Mouse (Mus musculus) kidney, adult 9 months (tissue): Measurements from ENCODE around the gene Gm9376.

Source experiments
- DNase-seq: peaks from one replicate; pipeline ENCODE4 v3.0.0; 2022

Gm9376 gene

DNA sequence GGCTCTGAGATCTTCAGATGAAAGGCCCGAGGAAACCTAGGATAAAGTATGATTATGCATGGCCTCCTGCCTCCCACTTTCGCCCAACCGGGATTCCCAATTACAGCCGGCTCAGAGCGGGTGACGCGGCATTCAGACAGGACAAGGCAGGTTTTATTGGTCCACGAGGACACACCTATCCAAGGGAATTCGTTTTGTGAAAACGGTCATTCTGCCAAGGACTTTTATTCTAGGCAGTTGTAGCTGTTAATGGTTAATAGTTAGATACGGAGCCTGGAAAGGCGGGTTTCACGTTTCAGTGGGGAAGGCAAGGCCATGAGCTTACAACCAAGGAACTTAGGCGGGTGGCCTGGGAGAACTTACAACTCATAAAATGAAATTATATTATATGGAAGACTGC is 16.2 kb downstream of the Gm9376 start:
- DNase-seq, result peak; percentile 73

DNA sequence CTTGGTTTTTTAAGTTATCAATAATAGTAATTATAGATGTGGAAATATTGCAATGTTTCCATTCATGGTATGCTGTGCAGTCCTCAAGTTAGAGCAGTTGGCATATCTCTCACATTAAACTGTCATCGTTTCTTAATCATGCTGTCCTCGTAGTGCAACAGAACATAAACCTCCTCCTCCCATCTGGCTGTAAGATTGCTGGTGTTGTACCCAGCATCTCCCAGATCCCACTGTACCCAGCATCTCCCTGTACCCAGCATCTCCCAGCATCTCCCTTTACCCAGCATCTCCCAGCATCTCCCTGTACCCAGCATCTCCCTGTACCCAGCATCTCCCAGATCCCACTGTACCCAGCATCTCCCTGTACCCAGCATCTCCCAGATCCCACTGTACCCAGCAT is 19.3 kb downstream of the Gm9376 start:
- DNase-seq, result no peak

DNA sequence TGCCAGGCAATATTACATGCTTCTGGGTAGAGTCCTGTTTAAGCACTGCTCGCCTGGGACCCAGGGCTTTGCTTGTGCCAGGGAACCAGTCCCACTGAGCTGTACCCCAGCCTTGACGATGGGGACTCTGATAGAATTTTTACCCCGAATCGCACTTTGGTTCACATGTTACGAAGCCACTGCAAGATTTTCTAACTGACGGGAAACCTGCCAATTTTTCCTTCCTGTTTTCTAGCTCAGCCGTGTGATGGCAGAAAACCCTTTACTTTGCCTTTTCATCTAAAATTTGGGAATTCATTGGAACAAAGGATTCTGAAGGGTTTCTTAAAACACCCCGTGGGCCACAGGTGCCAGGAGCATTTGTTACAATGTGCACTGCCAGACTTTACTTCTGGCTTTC is 22.4 kb downstream of the Gm9376 start:
- no peak for DNase-seq

DNA sequence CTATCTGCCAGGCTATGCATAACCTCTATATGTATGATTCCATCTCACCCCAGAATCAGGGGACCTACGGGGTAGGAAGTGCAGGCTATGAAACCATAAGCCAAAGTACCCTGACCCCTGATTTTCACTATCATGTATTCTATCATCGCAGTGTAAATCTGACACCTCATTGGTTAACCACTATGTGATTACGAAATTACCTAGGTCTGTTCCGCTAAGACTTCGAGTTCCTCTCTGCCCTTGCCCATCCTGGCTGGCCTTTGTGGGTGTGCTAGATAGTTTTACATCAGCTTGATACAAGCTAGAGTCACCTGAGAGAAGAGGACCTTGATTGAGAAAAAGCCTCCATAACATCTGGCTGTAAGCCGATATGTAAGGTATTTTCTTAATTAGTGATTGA is 23.2 kb downstream of the Gm9376 start:
- no peak for DNase-seq

DNA sequence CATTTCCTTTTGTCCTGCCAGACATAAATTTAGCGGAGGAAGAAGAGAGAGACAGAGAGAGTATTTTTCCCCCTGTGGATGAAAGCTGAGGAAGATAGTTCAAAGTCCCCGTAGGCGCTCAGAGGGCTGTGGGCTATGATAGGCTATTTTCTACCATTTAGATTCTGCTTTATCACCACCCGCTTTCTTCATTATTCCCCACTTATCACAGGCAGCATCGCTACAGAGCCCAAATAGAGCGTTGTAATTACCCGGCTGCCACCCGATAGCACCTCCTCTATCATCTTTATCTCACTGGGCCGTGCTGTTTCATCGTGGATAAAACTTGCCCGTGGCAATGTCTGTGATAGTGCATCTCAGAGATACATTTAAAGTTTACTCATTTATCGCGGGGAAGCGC is 35.8 kb downstream of the Gm9376 start:
- DNase-seq, result no peak

DNA sequence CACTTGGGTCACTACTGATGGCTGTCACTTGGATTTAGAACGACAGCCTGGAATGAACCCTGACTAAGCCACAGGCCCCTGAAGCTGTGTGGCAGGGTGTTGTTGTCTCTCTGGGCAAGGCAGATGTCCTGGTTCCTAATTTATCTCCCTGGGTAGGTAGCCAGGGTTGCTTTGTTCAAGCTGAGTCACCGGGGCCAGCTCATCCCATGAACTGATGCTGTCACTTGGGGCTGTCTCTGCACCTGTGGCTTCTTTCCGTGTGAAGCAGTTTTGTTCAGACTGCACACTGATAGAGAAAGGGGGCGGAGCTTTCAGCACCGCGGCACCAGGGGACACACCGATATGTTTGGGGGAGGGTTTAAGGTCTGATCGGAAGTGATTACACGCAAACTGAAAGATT is 37.8 kb downstream of the Gm9376 start:
- no peak for DNase-seq

DNA sequence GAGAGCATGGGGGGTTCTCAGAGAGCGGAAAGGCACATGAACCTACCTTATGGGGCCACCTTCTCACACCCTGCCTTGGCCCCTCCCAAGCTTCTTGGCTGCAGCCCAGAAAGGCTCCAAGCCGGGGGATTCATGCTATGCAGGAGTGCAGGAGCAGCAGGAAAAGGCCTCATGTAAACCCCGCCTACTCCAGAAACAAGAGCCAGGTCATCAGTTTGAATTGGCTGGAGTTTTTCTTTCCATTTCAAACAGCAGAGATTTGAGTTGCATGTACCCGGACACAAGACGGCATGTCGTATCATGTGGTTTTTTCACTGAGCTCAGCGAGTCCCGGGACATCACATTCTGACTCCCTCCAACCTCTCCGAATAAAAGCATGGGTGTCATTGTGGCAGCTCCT is 39.2 kb downstream of the Gm9376 start:
- no peak for DNase-seq

DNA sequence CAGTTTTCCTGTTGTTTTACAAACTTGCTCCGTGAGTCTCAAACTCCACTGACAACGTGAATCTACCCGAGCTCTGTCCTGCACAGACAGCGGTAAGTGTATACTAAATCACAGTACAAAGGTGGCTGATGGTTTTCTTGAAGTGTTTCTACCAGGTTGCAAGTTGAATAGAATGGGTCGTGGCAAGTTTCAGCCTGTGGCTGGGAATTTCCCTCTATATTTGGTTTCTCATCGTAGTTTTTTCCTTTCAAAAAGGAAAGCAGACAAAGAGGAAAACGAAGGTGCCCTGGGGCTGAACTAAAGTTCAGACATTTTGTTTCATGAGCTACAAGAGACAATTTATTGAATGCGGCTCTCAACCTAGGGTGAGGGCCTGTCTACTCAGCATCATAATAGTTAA is 40.3 kb downstream of the Gm9376 start:
- DNase-seq, result no peak

DNA sequence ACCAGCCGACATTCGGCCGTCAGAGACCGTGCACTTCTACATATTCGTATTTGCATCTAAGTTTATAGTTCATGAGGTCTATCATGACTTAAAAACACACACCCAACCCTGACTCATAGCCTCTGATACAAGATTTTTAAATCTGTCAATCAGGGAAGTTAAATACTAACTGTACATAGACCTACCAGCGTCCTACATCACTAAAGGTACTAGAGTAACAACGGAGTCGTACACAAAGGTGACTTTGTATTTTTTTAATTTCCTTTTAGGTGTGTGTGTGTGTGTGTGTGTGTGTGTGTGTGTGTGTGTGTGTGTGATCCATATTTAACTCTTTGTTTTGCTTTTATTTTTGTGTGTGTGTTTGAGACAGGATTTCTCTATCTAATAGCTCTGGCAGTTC is 44.9 kb downstream of the Gm9376 start:
- DNase-seq, result no peak

DNA sequence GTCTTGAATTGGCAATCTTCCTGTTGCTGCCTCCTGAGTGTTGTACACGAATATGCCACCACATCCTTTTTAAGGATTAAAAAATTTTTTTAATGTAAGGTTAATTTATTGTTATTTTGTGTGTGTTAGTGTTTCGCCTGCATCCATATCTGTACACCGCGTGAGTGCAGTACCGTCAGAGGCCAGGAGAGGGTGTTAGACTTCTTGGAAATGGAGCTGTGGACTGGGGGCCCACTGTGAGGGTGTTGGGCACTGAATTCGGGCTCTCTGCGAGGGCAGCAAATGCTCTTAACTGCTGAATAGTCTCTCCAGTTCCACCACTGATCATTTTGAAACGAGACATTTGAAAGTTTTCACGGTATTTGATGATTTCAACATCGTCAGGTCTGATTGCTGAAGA is 45.9 kb downstream of the Gm9376 start:
- DNase-seq, result no peak

DNA sequence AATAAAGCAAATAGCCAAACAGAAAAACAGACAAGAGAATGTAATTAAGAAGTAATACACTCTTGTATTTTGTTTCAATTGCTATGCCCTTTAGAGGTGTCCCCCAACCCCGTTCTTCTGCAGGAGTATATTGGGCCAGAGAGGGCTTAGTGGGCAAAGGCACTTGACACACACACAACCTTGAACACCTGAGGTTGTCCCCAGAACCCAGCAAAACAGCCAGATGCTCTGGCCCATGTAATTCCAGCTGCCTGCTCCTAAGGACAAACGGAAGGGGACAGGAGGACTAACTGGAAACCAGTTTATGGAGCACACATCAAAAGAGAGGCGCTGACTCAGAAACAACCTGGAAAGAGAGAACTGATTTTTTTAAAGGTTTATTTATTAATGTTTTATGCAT is 47.2 kb downstream of the Gm9376 start:
- DNase-seq, result no peak

DNA sequence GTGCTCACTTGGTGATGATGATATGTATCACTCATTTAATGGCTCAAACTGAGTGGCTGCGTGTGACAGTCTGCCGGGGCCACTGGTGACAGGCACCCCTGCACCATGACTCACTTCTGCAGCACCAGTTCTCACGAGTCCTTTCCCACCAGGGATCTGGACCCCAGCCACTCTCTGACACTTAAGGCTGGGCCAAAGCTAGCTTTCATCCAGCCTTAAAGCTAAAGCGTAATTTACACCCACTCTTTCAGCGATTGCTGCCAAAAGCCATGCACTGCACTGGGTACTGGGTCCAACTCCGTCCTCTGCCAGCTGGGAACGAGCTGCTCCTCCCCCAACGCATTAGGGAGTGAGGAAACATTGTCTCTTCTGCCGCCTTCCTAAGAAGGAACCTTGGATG is 50.5 kb downstream of the Gm9376 start:
- DNase-seq, result no peak
